Mouse (Mus musculus) stomach, embryonic 14.5 days (tissue): Measurements from ENCODE around the gene Ccser2. TPM values are rescaled to one million over a fixed set of nuclear protein-coding genes. Genes with fewer than 3 reads are reported as not detected.

Experiments used
- ATAC-seq: fragments of 200-750 bp; cut with Nextera tagmentation; 2 replicates; pipeline ENCODE4 v1.8.0; 2017; ENCODE audit warnings: low read depth, moderate TSS enrichment; ENCODE audit not compliant: insufficient number of reproducible peaks, insufficient read depth, low FRiP score
- H3K27ac ChIP-seq: fragments of 300-500 bp; sonication (generic); 2 replicates; pipeline ENCODE4 v1.5.1; 2014; ENCODE audit warnings: mild to moderate bottlenecking, low read length, moderate library complexity, mixed read lengths
- H3K27me3 ChIP-seq: fragments of 300-500 bp; sonication (generic); 2 replicates; pipeline ENCODE4 v1.6.1; 2014; ENCODE audit warnings: low read length, control low read depth, mixed read lengths; ENCODE audit not compliant: control insufficient read depth, insufficient read depth
- H3K36me3 ChIP-seq: fragments of 300-500 bp; sonication (generic); 2 replicates; pipeline ENCODE4 v1.6.1; 2014; ENCODE audit warnings: mild to moderate bottlenecking, control low read depth, low read length, moderate library complexity, mixed read lengths; ENCODE audit not compliant: control insufficient read depth, insufficient read depth
- H3K4me1 ChIP-seq: fragments of 300-500 bp; sonication (generic); 2 replicates; pipeline ENCODE4 v1.6.1; 2014; ENCODE audit warnings: low read length, control low read depth, mixed read lengths; ENCODE audit not compliant: control insufficient read depth, insufficient read depth
- H3K4me2 ChIP-seq: fragments of 300-500 bp; sonication (generic); replicated peaks from 2 replicates; pipeline ENCODE4 v1.6.1; 2014; ENCODE audit warnings: low read depth, low read length, control low read depth
- H3K4me3 ChIP-seq: fragments of 300-500 bp; sonication (generic); 2 replicates; pipeline ENCODE4 v1.5.1; 2014; ENCODE audit warnings: low read depth, low read length, control low read depth
- H3K9ac ChIP-seq: fragments of 300-500 bp; sonication (generic); replicated peaks from 2 replicates; pipeline ENCODE4 v1.6.1; 2014; ENCODE audit warnings: low read depth, mild to moderate bottlenecking, control low read depth, low read length, moderate library complexity, mixed read lengths
- H3K9me3 ChIP-seq: fragments of 300-500 bp; sonication (generic); 2 replicates; pipeline ENCODE4 v1.6.1; 2016; ENCODE audit warnings: low read depth, low read length, control low read depth; ENCODE audit not compliant: control insufficient read depth
- WGBS: fragments of 180-500 bp; shearing (Covaris S2); extraction: QIAGEN DNeasy Blood & Tissue Kit; methylation state at CpG from one replicate; pipeline ENCODE4 v1.1.7; 2014; 5-methylcytosine and 5-hydroxymethylcytosine counted together
- polyA plus RNA-seq: library from polyadenylated mRNA; unstranded; fragments of >200 nt; fragmentation: Nextera tagmentation; extraction: Ambion mirVana; gene quantifications from 2 replicates; pipeline ENCODE4 v1.2.1, GENCODE M21; 2014

Ccser2 gene
- polyA plus RNA-seq, 1 experiment from 2014 or later, result 31.8 TPM

- H3K27ac ChIP-seq, result no peak overlapping the region
- 66% methylated on average over 6 of the region's 6 CpGs for WGBS
- no peak overlapping the region for H3K4me3 ChIP-seq
- no peaks in the 10 kb centered on the region for H3K9me3 ChIP-seq
- no peak overlapping the region for H3K4me2 ChIP-seq
- no peaks in the 10 kb centered on the region for H3K4me1 ChIP-seq
- no peak for ATAC-seq
- no peak overlapping the region for H3K9ac ChIP-seq
- no peaks in the 10 kb centered on the region for H3K36me3 ChIP-seq
- H3K27me3 ChIP-seq, result no peaks in the 10 kb centered on the region
Measured at GRCm38 (mm10) chr14:36957261-36957660, 11.3 kb downstream of the Ccser2 start.

GRCm38 (mm10) chr14:36956717-36957116 is 11.9 kb downstream of the Ccser2 start:
- no peak overlapping the region for H3K4me3 ChIP-seq
- no peak for ATAC-seq
- no peaks in the 10 kb centered on the region for H3K9me3 ChIP-seq
- H3K9ac ChIP-seq, result no peak overlapping the region
- no peak overlapping the region for H3K4me2 ChIP-seq
- no peaks in the 10 kb centered on the region for H3K27me3 ChIP-seq
- 36% methylated on average over 5 of the region's 5 CpGs for WGBS
- no peaks in the 10 kb centered on the region for H3K4me1 ChIP-seq
- no peak overlapping the region for H3K27ac ChIP-seq
- H3K36me3 ChIP-seq, result no peaks in the 10 kb centered on the region

- ATAC-seq, result 0 out of 2 replicates have a peak, but pooled peaks have one; percentile 46
- H3K4me3 ChIP-seq, result no peak overlapping the region
- WGBS, result 83% methylated on average over 10 of the region's 10 CpGs
- no peaks in the 10 kb centered on the region for H3K4me1 ChIP-seq
- H3K27ac ChIP-seq, result no peak overlapping the region
- H3K9ac ChIP-seq, result no peak overlapping the region
- H3K4me2 ChIP-seq, result no peak overlapping the region
- no peaks in the 10 kb centered on the region for H3K27me3 ChIP-seq
- no peaks in the 10 kb centered on the region for H3K9me3 ChIP-seq
- no peaks in the 10 kb centered on the region for H3K36me3 ChIP-seq
Measured at GRCm38 (mm10) chr14:36952687-36953426, 15.7 kb downstream of the Ccser2 start.

- Histone ChIP-seq H3K9me3 (no peaks in the 10 kb centered on the region), H3K4me1 (no peaks in the 10 kb centered on the region), H3K27me3 (no peaks in the 10 kb centered on the region), H3K27ac (no peak overlapping the region), H3K9ac (no peak overlapping the region), H3K4me2 (no peak overlapping the region), H3K36me3 (no peaks in the 10 kb centered on the region), H3K4me3 (no peak overlapping the region)
- no peak for ATAC-seq
- WGBS, result 23% methylated on average over 2 of the region's 2 CpGs
Measured at GRCm38 (mm10) chr14:36952142-36952541, 16.4 kb downstream of the Ccser2 start.

DNA sequence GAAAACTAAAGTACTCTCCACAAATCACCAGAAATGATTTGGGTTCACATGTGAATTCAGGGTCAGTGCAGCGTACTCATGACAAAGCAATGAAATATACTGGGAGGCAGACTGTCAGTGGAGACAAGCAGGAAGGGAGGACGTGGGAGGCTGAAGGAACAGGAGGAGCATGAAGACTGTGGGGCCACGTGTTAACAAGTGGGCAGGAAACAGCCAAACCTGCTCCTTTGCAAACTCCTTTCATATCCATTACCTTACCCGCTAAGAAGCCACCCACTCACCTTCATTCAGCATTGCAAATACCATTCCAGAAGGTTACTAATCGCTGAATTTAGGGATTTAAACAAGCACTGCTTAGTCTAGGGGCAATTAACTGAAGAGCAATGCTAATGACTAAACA is 25.9 kb downstream of the Ccser2 start:
- WGBS, result 49% methylated on average over 5 of the region's 5 CpGs
- Histone ChIP-seq H3K36me3 (peaks cover 5% of the 10 kb centered on the region; the same call in 1 of the 2 replicates), H3K27ac (no peak overlapping the region), H3K9ac (no peak overlapping the region), H3K4me3 (no peak overlapping the region), H3K27me3 (no peaks in the 10 kb centered on the region), H3K4me2 (no peak overlapping the region), H3K4me1 (no peaks in the 10 kb centered on the region), H3K9me3 (no peaks in the 10 kb centered on the region)
- ATAC-seq, result no peak

DNA sequence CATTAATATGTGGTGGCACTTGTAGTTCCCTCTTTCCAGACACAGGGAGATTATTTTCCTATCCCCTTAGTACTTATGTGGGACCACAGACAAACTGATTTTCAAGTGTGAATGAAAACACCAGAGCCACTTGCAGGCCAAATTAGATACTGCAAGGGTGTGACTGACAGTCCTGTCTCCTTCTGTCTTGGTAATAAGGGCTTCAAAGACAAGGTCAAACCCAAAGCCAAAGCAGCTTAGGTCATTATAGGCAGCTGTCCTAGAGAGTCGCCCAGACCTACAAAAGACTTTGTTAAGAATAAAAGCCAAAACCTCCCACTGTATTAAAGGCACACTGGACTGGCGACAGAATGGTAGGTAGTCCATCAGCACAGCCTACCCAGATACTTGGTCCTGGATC is 30.6 kb downstream of the Ccser2 start:
- Histone ChIP-seq H3K36me3 (peaks cover 5% of the 10 kb centered on the region; the same call in 1 of the 2 replicates), H3K9me3 (no peaks in the 10 kb centered on the region), H3K4me2 (no peak overlapping the region), H3K4me3 (no peak overlapping the region), H3K9ac (no peak overlapping the region), H3K27ac (no peak overlapping the region), H3K27me3 (no peaks in the 10 kb centered on the region), H3K4me1 (0 out of 2 replicates have a peak, but pooled peaks cover 3% of the 10 kb centered on the region)
- no peak for ATAC-seq
- WGBS, result 93% methylated on average over 2 of the region's 2 CpGs

- Histone ChIP-seq H3K4me1 (0 out of 2 replicates have a peak, but pooled peaks cover 3% of the 10 kb centered on the region), H3K9ac (no peak overlapping the region), H3K4me2 (no peak overlapping the region), H3K27ac (no peak overlapping the region), H3K27me3 (no peaks in the 10 kb centered on the region), H3K4me3 (no peak overlapping the region), H3K9me3 (no peaks in the 10 kb centered on the region), H3K36me3 (peaks cover 5% of the 10 kb centered on the region; the same call in 1 of the 2 replicates)
- ATAC-seq, result no peak
- WGBS, result 67% methylated on average over 7 of the region's 7 CpGs
Measured at GRCm38 (mm10) chr14:36937080-36937878, 31.3 kb downstream of the Ccser2 start.

GRCm38 (mm10) chr14:36932638-36933382 is 35.8 kb downstream of the Ccser2 start:
- 0 out of 2 replicates have a peak, but pooled peaks have one; percentile 28 for ATAC-seq
- no peak overlapping the region for H3K4me2 ChIP-seq

More at GRCm38 (mm10) chr14:36932638-36933382, 35.8 kb downstream of the Ccser2 start:
- no peak overlapping the region for H3K9ac ChIP-seq
- no peak overlapping the region for H3K27ac ChIP-seq
- H3K4me1 ChIP-seq, result 0 out of 2 replicates have a peak, but pooled peaks cover 3% of the 10 kb centered on the region
- no peaks in the 10 kb centered on the region for H3K9me3 ChIP-seq
- no peaks in the 10 kb centered on the region for H3K27me3 ChIP-seq
- no peaks in the 10 kb centered on the region for H3K36me3 ChIP-seq
- WGBS, result 48% methylated on average over 10 of the region's 10 CpGs
- H3K4me3 ChIP-seq, result no peak overlapping the region
